Mouse (Mus musculus) urinary bladder, adult 2 months (tissue): Measurements from ENCODE around the gene Agrp. TPM values are rescaled to one million over a fixed set of nuclear protein-coding genes. Genes with fewer than 3 reads are reported as not detected.

Source experiments
- DNase-seq: peaks from one replicate; pipeline ENCODE4 v3.0.0; 2022; ENCODE audit warnings: low spot score
- polyA plus RNA-seq: library from polyadenylated mRNA; depleted of rRNA; stranded (reverse); fragments of >200 nt; gene quantifications from 2 replicates; pipeline ENCODE4 v1.2.3, GENCODE M21; 2012

Gene Agrp
- polyA plus RNA-seq, 1 experiment: 0.89 TPM

DNA sequence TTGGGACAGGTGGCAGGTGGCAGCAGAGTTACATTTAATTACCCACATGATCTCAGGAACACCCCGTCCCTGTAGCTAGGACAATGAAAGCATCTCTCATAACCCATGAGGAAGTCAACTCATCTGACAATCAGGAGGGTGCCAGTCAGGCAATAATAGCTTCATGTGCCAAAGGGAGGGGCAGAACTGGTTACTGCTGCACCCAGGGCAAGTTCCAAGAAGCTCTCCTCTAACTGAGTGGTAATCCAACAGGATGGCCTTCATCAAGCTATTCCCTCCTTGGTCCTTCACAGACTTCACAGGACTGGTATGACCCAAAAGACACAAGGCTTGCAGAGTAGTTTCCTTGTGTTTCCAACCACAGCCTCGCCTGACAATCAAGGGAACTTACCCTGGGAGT is 87.1 kb downstream of the Agrp start:
- no peak for DNase-seq

DNA sequence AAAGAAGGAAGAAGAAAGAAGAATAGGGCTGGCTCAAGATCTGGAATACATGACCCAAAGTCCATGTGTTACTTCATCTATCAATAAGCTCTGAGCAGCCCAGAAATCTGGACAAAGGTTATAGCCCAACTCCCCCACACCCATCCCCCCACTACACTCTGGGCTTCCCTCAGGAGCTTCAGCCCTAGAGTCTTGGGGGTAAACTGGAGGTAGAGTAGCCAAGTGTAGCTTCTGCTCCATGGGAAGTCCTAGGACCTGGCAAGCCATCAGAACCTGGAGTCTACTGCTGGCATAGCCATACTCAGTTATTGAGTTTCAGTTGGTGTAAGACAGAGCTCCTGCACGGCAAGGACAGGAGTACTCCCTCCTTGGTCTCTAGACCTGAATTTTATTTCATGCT is 87.7 kb downstream of the Agrp start:
- no peak for DNase-seq

DNA sequence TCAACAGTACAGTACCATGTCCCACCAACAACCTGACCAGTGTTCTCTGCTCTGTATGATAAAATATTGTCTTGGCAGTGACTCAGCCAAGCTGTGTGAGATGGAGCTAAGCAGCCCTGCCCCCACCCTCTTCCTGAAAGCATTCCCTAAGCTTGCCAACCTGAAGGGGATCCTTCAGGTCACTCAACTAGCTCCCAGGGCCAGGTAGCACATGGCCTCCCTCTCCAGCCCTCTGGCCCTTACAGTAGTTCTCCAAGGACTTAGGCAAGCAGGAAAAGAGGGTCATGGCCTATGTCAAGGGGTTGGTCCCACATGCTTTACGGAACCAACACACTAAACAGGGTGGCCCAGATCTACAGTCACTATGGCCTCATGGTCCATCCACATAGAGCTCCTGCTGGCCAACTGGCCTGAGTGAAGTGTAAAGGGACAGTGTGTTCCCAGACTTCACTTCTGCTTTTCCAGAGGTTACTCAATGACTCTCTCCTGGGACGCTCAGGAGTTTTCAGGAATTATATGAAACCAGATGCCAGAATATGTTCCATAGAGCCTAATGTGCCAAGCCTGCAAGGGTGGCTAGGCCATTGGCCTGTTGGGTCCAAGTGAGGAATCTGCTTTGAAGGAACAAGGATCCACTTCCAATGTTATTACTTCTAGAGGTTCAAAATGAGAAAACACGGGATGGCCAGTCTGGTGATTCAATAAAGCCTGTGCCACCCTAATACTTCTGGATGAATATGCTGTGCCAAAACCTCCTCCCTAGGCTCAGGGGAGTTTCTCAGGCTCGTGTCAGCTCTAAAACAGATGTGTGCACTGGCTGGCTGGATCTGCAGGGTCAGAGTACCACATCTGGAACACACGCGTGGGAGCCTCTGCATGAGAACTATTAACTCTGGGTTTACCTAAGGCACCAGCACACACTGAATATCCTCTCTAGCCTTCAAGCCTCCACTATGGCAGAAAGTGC is 90.5 kb downstream of the Agrp start:
- DNase-seq: no peak

DNA sequence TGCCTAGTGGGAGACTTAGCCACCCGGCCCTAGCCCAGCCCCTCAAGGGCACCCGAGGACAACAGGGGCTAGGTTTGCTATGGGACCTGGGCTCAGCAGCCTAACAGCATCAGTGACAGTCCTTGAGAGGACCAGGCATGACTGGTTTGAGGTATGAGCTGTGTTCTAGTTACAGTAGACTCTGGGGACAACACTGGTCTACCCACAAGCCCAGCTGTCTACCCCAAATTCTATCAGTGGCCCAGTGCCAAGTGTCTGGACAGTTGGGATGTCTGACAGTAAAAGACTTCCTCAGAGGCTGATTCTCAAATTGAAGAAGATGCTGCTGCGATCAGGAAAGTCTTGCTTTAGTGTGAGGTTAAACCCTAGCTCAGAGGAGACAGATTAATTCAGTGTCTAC is 91.9 kb downstream of the Agrp start:
- DNase-seq: no peak

DNA sequence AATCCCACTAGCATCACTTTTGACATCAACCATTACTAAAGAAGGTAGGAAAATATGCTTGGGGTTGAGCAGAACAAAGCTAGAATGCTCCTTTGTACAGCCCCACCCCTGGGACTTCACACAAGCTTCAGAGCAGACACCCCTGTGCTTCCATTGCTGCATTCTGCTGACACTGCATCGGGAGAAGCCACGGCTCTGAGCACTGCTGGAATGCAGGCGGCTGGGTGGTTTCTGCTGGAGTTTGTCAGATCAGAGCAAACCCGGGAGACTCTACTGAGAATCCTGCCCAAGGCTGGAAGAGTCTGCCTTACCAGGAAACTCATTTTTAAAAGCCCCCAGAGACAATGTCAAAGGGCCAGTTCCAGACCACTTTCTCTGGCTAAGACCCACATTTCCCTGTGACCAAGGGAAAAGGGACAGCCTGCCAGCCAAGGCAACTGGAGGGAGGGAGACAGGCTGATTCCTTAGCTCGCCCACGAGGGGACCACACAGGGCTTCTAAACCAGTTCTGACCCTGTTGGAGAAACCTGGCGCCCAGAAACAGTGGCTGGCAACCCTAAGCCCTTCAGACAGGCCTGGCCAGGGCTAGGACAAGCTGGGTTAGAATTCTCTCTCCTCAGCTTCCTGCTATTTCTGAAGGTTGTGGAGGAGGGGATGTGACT is 92.5 kb downstream of the Agrp start:
- DNase-seq: no peak

DNA sequence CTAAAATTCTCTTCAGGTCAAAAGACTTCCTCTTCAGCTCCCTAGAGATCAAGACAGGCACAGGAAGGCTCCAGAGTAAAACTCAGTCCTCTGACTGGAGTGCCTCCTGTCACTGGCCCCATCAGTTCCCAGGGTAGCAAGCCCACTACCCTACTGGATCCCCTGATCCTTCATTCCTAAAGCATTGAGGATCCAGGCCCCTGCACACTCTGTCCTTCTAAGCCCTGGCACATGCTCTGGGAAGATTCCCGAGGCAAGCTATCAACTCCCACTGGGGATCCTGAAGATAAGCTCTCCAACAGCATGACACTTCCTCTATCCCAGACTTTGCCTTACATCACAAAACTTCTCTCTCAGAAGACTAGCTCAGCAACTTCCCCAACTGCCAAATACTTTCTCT is 93.5 kb downstream of the Agrp start:
- DNase-seq: no peak

DNA sequence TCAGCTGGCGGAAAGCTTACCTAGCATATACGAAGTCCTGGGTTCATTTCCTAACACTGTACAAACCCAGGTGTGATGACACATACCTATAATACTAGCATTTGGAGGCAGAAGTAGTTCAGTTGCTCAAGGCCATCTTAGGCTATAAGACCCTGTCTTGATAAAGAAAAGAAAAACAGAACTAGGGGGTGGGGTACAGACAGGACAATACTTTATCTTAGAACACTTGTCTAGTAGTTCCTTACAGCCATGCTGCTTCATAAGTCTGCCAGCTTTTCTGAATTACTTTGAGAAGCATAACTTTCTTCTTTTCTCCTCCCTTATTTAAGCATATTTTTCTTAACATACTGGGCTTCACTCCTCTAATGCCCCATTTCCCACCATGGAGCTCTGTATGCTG is 94.4 kb downstream of the Agrp start:
- DNase-seq: no peak

DNA sequence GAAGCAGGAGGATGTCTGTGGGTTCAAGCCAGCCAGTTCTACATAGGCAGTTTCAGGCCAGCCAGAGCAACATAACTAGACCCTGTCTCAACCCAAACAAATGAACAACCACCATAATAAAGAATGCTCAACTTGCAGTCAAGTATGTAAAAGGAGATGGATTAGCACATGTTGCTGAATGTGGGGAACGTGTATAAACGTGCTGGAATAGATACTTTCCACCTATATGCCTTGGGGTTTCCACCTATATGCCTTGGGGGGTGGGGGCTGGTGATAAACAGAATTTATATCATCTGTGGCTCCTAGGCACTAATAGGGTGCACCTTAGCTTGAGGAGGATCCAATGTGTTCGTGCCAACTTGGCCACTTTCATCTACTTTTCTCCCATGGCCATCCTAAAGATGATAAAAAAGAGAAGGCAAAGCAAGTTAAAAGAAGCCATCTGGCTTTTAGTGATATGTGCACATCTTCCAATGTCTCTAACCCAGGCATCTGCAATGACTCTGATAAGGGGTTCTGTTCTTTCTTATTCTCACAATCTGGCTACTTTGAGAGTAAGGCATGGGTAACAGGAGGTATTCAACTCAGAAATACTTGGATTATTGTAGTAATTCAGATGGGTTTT is 95.0 kb downstream of the Agrp start:
- no peak for DNase-seq

DNA sequence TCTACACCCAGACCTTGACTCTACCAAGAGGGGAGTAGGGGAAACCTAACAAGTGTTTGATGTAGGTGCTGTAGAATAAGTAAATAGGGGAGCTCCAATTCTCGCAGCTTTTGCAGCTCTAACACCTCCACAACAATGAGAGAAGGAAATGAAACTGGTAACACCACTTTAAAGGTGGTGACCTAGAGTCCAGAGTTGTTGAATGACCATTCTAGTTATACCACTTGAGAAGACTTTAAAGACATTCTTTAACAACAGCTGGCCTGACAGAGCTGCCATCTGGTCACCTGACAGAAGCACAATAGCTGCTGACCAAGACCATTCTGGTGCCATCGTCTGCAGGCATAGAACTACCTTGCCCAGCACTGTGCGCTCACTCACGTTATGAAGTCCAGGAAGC is 98.3 kb downstream of the Agrp start:
- no peak for DNase-seq

DNA sequence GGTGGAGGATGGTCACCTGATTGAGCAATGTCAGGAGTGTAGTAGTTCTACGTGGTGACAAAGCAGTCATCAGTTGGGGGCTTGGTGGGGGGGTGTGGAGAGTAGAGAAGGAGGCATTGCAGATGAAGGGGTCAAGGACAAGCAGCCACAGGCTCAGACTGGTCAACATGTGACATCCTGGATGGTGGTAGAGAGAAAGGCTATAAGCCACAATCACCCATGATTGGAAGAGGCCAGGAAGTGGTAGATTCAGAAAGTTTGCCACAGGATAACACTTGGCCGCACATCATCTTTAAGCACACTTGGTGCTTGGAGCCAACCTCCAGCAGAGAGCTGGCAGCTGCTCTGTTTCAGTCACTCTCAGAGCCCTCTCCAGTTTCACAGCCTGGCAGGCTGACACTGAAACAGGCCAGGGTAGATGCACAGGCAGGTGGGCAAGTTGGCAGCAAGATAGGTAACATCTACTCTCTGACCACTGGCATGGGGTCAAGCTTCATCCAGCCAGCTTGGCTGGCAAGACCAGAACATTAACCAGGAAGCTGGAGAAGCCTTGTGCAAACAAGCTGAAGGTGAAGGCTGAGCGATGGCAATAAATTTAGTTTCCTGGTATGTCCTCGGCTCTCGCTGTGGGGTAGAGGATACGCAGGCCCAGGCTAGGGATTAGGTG is 100.0 kb downstream of the Agrp start:
- DNase-seq: no peak

DNA sequence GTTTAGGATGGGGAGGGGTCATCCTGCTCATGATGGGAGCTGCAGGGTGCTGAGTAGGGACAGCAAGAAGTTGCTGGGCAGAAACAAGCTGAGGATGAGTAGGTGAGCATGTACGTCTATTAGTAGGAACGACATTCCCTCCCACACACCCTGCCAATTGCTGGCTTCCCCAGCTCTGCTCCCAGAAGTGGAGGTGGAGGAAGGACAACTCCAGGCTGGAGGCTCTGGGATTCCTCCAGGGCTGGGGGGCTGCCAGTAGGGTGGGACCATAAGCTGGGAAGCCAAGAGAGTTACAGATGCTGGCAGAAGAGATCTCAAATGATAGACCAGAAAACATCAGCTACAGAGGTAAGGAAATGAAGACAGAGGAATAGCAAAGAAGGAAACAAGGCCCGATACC is 100.6 kb downstream of the Agrp start:
- DNase-seq: no peak

DNA sequence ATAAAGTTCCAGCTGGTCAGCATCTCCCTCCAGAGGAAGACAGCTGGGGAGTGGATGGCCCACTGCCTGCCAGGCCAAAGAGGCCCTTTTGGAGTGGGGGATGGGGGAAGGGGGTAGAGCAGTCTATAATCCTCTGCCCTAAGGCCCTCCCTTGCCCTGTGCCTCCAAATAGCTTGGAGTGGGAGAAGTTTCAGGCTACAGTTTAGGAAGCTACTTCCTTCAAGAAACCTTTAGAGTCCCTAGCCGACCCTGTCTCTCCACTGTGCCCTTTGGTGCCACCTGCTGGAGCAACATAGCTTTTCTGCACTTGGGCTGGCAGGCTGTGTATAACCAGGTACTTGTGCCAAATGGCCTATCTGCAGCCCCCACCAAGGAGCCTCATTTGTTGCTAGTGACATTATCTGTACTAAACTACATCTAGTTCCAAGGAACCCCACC is 103.3 kb downstream of the Agrp start:
- no peak for DNase-seq

DNA sequence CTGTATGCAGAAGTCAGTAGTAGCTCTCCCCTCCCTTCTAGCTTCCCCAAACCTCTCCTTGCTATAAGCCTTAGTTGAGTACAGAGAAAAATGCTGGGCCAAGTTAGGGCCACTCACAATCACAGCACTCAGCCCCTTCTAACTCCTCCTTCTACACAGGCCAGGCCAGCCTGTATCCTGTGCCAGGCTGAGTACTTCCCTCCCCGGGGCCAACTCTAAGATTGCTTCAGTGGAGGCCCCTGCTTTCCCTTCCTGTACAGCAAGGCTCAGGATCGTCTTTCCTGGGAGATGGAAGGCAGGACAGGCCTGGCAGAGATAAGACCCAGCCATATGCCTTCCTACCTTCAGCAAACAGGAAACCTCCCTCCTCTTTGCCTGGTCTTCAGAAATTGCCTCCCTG is 103.8 kb downstream of the Agrp start:
- no peak for DNase-seq

DNA sequence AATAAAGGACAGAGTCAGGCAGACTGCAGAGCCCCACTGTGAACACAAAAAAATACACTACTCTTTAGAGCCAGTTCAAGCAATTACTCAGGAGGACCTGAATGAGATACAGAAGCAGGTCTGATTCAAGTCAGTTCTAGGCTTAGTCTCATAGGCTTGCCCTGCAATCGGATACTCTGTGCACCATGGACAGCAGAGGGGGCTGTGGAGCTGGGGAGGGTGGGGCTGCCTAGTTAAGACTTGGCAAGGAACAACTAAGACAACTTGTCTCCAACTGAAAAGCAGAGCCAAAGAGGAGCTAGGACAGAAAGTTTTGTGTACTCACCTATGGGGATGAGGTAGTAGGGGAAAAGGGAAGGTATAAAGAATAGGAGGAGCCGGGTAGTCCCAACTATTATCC is 105.4 kb downstream of the Agrp start:
- no peak for DNase-seq

DNA sequence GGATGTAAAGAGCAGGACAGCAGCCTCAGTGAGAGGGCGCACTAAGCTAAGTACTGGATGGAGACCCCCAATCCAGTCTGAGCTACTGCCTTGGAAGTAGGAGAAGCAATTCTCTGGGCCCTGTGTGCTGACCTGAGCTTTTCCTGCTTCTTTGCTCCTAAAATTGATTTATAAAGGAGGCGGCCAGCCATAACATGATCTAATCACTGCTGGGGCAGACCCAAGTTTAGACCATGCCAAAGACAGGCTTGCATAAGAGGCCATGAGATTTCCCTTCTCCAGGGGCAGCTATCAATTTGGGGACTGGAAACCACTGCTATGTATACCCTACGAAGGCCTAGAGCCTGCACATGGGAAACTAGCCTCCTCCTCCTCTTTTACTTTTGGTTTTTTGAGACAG is 107.9 kb downstream of the Agrp start:
- no peak for DNase-seq

DNA sequence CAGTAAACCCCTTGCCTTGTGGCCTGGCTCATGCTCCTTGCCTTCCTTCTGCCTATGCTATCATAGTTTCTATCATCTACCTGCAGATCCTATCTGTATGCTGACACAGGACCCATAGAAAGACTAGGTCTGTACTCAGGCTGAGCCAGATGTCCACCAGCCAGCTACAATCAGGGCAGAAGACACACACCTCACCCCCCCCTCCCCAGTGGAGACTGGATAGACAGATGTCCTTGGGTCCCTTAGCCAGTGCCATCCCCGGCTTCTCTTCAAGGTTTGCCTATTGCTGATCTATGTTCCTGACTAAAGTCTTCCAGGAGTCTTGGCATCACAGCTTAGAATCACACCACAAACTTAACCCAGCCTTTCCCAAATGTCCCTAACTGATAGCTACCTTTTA is 109.0 kb downstream of the Agrp start:
- DNase-seq: no peak

DNA sequence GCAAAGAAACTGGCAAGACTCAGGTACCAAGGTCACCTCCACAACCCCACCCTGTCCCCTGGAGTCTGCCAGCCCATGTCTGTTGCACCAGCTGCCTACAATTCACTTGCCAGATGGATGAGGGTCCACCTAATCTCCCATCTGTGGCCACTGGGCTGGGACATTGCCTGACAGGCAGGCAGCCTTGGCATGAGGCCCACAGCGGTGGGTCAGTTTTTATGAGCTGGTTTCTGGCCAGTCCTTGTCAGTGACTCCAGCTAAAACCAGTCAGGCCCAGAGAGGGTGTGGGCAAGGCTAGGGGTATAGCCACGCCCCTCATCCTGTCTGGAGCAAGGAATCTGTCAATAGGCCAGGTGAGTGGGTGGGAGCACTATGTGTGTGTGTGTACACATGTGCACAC is 110.1 kb downstream of the Agrp start:
- no peak for DNase-seq

DNA sequence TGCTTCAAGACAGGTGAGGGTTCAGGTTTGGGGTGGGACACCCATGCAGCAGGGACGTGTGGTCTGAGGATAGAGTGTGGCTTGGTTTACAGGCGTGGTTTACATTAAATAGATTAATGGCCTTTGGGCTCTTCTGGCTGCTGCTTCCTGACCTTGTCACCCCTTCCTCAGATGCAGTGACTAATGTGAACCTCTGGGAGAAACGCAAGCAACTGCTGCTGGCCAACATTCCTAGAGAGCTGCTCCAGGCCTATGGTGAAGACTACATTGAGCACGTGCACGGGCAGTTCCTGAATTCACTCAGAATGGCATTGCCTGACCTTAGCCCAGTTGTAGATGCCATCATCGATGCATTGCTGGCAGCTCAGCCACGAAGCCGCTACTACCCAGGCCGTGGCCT is 114.3 kb downstream of the Agrp start:
- DNase-seq: no peak

DNA sequence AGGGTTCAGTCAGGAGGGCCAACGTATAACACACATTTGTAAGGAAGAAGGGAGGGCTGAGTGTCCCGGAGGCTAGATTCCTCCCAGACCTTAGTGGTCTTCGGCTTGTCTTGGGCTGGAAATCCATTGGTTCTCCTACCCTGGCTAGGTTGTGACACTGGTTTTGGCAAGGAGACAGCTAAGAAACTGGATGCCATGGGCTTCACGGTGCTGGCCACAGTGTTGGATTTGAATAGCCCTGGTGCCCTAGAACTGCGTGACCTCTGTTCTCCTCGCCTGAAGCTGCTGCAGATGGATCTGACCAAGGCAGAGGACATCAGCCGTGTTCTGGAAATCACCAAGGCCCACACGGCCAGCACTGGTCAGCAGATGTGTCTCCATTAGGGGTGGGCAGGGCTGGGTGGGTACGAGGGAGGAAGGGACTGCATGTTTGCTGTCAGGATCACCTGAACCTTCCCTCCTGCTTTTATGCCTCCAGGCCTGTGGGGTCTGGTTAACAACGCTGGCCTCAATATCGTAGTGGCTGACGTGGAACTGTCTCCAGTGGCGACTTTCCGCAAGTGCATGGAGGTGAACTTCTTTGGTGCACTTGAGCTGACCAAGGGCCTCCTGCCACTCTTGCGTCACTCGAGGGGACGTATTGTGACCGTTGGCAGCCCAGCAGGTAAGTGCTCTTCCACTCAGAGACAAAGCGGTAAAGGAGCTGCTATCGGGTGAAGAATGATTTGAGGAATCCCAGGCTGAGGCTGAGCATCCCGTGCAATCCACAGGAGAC is 115.0 kb downstream of the Agrp start:
- no peak for DNase-seq

DNA sequence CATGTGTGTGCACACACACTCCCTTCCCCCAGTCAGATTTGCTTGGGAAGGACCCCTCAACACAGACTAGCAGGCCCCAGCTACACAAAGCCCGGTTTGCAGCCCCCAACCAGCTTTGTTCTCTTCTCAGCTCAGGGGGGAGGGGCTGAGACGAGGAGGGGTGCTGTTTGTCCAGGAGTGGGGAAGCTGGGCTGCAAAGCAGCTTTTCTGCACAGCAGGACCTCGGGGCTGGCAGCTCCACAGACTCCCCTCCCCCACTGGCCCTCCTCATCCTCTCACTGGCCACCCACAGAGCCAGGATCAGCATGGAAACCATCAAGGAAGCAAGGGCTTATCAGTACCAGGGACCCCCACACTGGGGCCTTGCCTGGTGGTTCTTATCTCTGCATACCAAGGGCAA is 116.1 kb downstream of the Agrp start:
- DNase-seq: no peak

DNA sequence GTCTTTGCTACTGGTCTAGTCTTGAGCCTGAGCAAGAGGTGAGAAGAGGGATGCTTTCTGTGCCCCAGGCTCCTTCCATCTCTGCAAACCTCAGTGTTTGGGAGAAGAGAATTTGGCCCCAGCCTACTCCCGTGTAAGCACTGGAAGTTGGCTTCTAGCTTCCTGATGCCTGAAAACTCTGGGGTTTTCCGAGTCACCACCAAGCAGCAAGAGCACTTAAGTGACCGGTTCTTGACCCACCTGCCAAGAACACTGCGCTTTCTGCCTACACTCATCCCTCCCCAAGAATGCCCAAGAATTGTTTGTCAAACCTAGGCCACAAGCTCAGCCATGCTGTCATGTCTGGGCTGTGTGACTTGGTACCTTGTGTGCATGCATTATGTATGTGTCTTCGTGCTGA is 116.7 kb downstream of the Agrp start:
- DNase-seq: no peak

DNA sequence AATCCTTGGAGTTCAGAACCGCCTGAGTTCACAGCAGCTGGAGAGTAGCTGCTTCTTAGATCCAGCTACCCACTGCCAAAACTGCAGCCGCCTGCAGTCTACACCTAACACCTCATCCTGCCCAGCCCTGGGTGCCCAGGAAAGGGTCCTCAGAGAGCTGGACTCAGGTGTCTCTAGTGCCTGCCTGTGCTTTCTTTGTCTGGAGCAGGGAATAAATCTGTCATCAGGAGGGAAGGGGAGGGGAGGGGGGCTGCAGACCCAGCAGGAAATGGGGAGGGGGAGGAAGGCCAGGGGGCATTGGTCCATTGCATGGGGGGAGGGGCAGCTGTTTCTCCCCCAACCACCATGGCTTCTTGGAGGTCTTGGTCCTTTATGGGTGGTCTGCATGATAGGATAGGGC is 117.6 kb downstream of the Agrp start:
- no peak for DNase-seq
